Mouse (Mus musculus) lung, embryonic 15.5 days (tissue): Measurements from ENCODE around the gene E2f8. TPM values are rescaled to one million over a fixed set of nuclear protein-coding genes. Genes with fewer than 3 reads are reported as not detected.

Source experiments
- ATAC-seq: fragments of 200-750 bp; cut with Nextera tagmentation; 2 replicates; pipeline ENCODE4 v1.8.0; 2017; ENCODE audit warnings: moderate number of reproducible peaks, borderline replicate concordance; ENCODE audit not compliant: low FRiP score, low TSS enrichment; ENCODE audit errors: extremely low read depth
- H3K27ac ChIP-seq: fragments of 300-500 bp; sonication (generic); 2 replicates; pipeline ENCODE4 v1.5.1; 2015; ENCODE audit warnings: moderate library complexity, mild to moderate bottlenecking, inconsistent platforms
- H3K27me3 ChIP-seq: fragments of 300-500 bp; sonication (generic); 2 replicates; pipeline ENCODE4 v1.6.1; 2015; ENCODE audit warnings: inconsistent platforms
- H3K36me3 ChIP-seq: fragments of 300-500 bp; sonication (generic); 2 replicates; pipeline ENCODE4 v1.6.1; 2015; ENCODE audit warnings: inconsistent platforms
- H3K4me1 ChIP-seq: fragments of 300-500 bp; sonication (generic); 2 replicates; pipeline ENCODE4 v1.6.1; 2015; ENCODE audit warnings: inconsistent platforms
- H3K4me2 ChIP-seq: fragments of 300-500 bp; sonication (generic); 2 replicates; pipeline ENCODE4 v1.6.1; 2015; ENCODE audit warnings: inconsistent platforms, mild to moderate bottlenecking, moderate library complexity
- H3K4me3 ChIP-seq: fragments of 300-500 bp; sonication (generic); 2 replicates; pipeline ENCODE4 v1.5.1; 2015; ENCODE audit warnings: mild to moderate bottlenecking, inconsistent platforms
- H3K9ac ChIP-seq: fragments of 300-500 bp; sonication (generic); 2 replicates; pipeline ENCODE4 v1.6.1; 2015; ENCODE audit warnings: inconsistent platforms
- H3K9me3 ChIP-seq: fragments of 300-500 bp; sonication (generic); 2 replicates; pipeline ENCODE4 v1.6.1; 2016; ENCODE audit warnings: inconsistent platforms
- WGBS: fragments of 180-500 bp; shearing (Covaris S2); methylation state at CpG from one replicate; pipeline ENCODE4 v1.1.7; 2015; 5-methylcytosine and 5-hydroxymethylcytosine counted together
- polyA plus RNA-seq: library from polyadenylated mRNA; unstranded; fragments of >200 nt; fragmentation: Nextera tagmentation; extraction: Ambion mirVana; gene quantifications from 2 replicates; pipeline ENCODE4 v1.2.1, GENCODE M21; 2015

E2f8 gene
- polyA plus RNA-seq, 1 experiment from 2014 or later, result 23.3 TPM

DNA sequence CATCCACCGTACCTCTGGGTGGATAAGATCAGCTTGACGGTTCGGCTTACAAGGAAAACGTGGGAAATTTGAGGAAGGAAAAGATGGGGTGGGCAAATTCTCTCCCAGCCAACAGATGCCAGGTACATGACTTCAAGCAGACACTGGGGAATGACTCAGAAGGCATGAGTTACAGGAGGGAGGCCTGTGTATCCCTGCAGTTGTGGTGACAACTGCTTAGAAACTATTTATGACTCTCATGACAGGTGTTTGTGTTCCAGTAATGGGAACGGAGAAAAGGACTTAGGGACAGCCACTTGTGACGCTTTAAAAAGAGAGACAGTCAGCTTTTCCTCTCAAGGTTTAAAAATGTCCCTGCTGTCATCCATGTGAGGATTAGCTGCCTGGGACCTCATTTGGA is 11.3 kb downstream of the E2f8 start:
- Histone ChIP-seq H3K4me1 (no peaks in the 10 kb centered on the region), H3K4me3 (no peak overlapping the region), H3K4me2 (no peak overlapping the region), H3K27ac (no peak overlapping the region), H3K36me3 (peaks cover 91% of the 10 kb centered on the region), H3K9me3 (no peaks in the 10 kb centered on the region), H3K9ac (no peak overlapping the region), H3K27me3 (no peaks in the 10 kb centered on the region)
- WGBS, result 84% methylated on average over 6 of the region's 6 CpGs
- no peak for ATAC-seq

DNA sequence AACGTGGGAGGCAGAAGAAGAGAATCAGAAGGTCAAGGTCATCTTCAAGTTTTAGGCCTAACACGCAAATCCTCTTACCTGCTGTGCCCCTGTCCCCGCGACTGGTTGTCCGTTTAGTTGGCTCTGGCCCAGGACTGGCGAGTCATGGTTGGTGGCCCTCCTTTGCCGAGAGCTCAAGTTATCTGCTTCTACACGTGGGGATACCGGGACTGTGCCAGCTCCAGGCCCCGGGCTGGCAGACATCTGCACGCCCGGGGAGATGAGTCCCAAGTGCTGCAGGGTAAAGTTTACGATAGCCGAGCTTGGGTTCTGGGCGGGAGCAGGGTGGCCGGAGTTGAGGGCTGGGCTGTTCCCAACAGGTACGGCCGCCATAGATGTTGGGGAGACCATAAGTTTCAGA is 13.8 kb downstream of the E2f8 start:
- H3K36me3 ChIP-seq, result peaks cover 65% of the 10 kb centered on the region
- 90% methylated on average over 18 of the region's 18 CpGs for WGBS
- ATAC-seq, result no peak

DNA sequence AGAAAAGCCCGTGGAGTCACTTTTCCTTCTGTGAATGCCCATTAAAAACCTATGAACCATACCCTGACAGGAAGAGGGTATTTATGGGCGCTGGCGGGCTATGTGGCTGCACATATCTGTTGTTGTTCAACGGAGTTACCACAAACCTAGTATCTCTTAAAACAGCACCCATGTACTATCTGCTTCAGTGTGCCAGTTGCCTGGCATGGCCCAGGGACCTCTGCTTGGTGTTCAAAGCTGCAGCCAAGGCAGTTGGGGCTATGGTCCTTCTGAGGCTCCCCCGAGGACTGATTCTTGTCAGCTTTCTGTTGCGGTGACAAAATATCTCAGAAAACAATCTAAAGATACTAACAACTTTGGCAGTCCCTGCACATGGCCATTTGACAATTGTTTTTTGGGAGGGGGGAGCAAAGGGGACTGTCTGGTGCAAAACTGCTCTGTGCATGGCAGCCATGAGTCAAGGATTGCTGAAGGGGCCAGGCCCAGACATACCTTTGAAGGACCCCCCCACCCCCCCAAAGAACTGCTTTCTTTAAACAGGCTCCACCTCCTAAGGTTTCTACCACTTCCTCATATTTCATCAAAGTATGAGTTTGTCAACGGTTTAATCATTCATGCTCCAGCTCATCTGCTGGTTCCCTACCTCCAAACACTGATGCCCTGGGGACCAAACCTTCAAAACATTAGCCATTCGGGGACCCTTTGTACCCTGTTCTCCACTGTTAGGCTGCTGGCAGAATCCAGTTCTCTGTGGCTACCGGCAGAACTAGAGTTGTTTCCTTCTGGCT is 16.5 kb downstream of the E2f8 start:
- WGBS, result 85% methylated on average over 9 of the region's 9 CpGs
- Histone ChIP-seq H3K9me3 (no peaks in the 10 kb centered on the region), H3K27me3 (no peaks in the 10 kb centered on the region), H3K4me3 (no peak overlapping the region), H3K9ac (no peak overlapping the region), H3K27ac (no peak overlapping the region), H3K36me3 (peaks cover 38% of the 10 kb centered on the region), H3K4me2 (no peak overlapping the region), H3K4me1 (no peaks in the 10 kb centered on the region)
- ATAC-seq, result no peak

More for the DNA sequence above, 13.8 kb downstream of the E2f8 start:
- no peak overlapping the region for H3K27ac ChIP-seq
- H3K4me2 ChIP-seq, result no peak overlapping the region
- no peak overlapping the region for H3K9ac ChIP-seq
- no peak overlapping the region for H3K4me3 ChIP-seq
- H3K9me3 ChIP-seq, result no peaks in the 10 kb centered on the region
- no peaks in the 10 kb centered on the region for H3K4me1 ChIP-seq
- no peaks in the 10 kb centered on the region for H3K27me3 ChIP-seq

DNA sequence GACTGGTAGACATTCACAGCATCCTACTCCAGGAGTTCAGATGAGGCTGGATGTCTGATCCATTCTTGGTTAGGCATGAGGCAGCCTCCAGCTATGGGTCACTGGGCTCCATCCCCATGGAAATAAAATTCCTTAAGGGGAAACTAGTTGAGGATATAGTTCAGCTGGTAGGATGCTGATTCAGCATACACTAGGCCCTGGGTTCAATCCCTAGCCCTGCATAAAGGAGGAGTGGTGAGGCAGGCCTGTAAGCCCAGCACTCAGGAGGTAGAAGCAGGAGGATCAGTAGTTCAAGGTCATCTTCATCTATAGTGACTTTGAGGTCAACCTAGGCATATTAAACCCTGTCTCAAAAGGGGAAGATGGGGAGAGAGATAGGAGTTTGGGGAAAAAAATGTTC is 17.2 kb downstream of the E2f8 start:
- no peaks in the 10 kb centered on the region for H3K27me3 ChIP-seq
- ATAC-seq, result no peak

DNA sequence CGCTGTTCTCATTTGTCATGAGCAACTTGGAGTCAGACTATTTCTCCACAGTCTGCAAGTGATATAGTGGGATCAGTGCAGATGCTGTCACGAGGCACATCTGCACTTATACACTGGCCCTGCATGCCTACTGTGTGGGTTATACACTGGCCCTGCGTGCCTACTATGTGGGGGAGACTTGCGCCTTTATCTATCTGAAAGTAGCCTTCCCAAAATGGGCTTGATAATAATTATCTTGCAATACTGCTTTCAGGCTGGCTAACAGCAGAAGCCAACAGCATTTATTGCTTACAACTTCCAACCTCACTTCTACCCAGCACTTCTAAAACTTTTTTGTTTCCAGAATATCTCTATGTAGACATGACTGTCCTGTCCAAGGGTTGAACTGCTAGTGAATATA is 19.6 kb downstream of the E2f8 start:
- 0 out of 2 replicates have a peak, but pooled peaks cover 6% of the 10 kb centered on the region for H3K4me1 ChIP-seq
- H3K4me3 ChIP-seq, result no peak overlapping the region
- no peak overlapping the region for H3K4me2 ChIP-seq
- 77% methylated on average over 4 of the region's 4 CpGs for WGBS
- no peak for ATAC-seq
- H3K9ac ChIP-seq, result no peak overlapping the region
- peaks cover 8% of the 10 kb centered on the region for H3K36me3 ChIP-seq
- H3K27me3 ChIP-seq, result no peaks in the 10 kb centered on the region
- no peaks in the 10 kb centered on the region for H3K9me3 ChIP-seq
- H3K27ac ChIP-seq, result no peak overlapping the region

More for the DNA sequence above, 17.2 kb downstream of the E2f8 start:
- no peak overlapping the region for H3K4me2 ChIP-seq
- H3K27ac ChIP-seq, result no peak overlapping the region
- peaks cover 31% of the 10 kb centered on the region for H3K36me3 ChIP-seq
- no peak overlapping the region for H3K9ac ChIP-seq
- no peaks in the 10 kb centered on the region for H3K9me3 ChIP-seq
- no peak overlapping the region for H3K4me3 ChIP-seq
- H3K4me1 ChIP-seq, result no peaks in the 10 kb centered on the region

DNA sequence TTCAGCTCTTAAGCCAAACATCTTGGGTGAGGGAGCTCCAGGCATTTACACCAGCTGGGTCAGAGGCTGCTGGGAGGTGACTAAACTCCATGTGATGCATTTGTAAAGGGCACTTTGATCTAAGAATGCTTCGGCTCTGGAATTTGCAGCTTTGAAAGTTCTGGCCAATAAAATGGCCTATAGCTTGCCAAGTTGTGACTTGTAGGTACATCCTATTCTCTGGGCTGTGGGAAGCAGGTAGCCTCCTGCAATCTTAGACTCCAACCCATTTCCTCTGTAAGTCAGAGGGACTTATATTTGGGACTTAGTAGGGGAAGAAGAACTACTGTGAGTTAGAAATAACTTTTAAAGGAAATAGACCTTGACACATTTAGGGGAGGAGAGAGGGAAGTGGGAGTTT is 20.4 kb downstream of the E2f8 start:
- Histone ChIP-seq H3K9me3 (no peaks in the 10 kb centered on the region), H3K27ac (no peak overlapping the region), H3K36me3 (peaks cover 5% of the 10 kb centered on the region), H3K4me1 (0 out of 2 replicates have a peak, but pooled peaks cover 6% of the 10 kb centered on the region), H3K27me3 (no peaks in the 10 kb centered on the region), H3K4me3 (no peak overlapping the region), H3K9ac (no peak overlapping the region), H3K4me2 (no peak overlapping the region)
- ATAC-seq, result no peak
- 38% methylated on average over 1 of the region's 1 CpGs for WGBS

DNA sequence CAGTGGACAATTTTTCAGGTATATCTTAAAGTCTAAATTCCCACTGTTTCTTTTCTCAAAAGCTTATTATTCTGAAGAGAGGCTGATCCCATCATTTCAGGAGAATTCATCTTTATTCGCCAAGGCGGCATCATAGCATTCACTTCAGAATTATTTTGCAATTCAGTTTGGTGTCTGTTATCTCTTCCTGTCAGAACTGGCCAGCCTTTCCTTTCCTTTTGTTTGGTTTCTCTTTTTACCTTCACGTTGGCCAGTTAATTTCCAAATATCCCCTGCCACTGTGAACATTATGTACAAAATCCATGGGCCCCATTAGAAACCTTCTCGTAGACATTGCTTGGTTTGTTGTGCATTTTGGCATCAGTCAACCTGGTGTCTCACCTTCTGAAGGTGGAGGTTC is 22.0 kb downstream of the E2f8 start:
- Histone ChIP-seq H3K4me3 (no peak overlapping the region), H3K27ac (no peak overlapping the region), H3K9me3 (no peaks in the 10 kb centered on the region), H3K4me1 (0 out of 2 replicates have a peak, but pooled peaks cover 6% of the 10 kb centered on the region), H3K4me2 (no peak overlapping the region), H3K27me3 (no peaks in the 10 kb centered on the region), H3K36me3 (no peaks in the 10 kb centered on the region), H3K9ac (no peak overlapping the region)
- 65% methylated on average over 4 of the region's 4 CpGs for WGBS
- no peak for ATAC-seq

DNA sequence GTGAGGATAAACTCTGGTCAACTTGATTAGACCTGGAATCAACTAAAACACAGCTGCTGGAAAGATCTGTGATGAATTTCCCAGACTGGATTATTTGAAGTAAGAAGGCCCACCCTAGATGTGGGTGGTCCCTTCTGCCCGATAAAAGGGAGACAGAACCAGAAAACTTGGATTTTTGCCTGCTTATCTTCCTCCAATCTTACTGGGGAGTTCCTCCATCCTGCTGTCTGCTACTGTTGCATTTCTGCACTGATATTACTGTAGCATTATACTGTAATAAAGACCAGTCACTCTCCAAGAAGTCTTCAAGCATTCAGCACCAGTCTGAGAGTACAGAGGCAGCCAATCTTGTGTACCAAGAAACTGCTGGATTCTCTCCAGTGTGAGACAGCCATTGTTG is 23.1 kb downstream of the E2f8 start:
- Histone ChIP-seq H3K4me2 (no peak overlapping the region), H3K9me3 (no peaks in the 10 kb centered on the region), H3K27ac (no peak overlapping the region), H3K4me1 (0 out of 2 replicates have a peak, but pooled peaks cover 6% of the 10 kb centered on the region), H3K27me3 (no peaks in the 10 kb centered on the region), H3K36me3 (no peaks in the 10 kb centered on the region), H3K9ac (no peak overlapping the region), H3K4me3 (no peak overlapping the region)
- 29% methylated on average over 1 of the region's 1 CpGs for WGBS
- ATAC-seq, result no peak

DNA sequence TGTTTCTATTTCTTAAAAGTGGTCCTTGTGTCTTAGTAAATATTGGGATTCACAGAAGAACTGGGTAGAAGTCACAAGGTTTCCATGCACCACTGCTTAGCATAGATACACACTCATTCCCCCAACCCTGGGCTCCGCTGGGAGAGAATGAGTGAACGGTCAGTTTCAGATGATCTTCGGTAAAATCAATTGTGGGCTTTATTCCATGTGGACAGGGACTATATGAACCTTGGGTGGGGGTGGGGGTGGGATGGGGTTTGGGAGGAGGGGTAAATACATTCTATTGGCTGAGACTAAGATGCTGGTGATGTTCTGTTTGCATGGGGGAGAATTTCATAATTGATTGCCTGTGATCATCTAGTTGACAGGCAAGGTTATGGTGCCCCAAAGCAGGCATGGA is 25.9 kb downstream of the E2f8 start:
- Histone ChIP-seq H3K9me3 (no peaks in the 10 kb centered on the region), H3K4me2 (no peak overlapping the region), H3K4me3 (no peak overlapping the region), H3K27me3 (no peaks in the 10 kb centered on the region), H3K36me3 (no peaks in the 10 kb centered on the region), H3K9ac (no peak overlapping the region), H3K27ac (no peak overlapping the region), H3K4me1 (0 out of 2 replicates have a peak, but pooled peaks cover 6% of the 10 kb centered on the region)
- 91% methylated on average over 3 of the region's 3 CpGs for WGBS
- no peak for ATAC-seq

DNA sequence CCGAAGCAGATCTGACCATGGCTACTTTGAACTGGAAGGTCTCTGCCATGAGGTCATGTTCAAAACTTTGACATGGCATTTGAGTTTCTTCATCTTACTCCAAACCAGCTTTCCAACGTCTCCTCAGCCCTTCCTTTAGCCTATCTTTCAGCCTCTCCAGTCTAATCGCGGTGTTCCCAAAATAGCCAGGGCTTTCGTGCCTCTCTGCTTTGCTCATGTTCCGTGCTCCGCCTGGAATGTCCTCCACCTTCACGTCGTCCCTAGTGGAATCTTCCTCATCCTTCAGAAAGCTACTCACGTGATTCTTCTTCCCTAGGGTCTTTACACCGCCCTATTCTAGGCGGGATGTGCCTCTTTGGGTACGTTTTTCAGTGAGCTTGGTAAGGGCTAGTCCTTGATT is 27.9 kb downstream of the E2f8 start:
- H3K27me3 ChIP-seq, result no peaks in the 10 kb centered on the region
- H3K9ac ChIP-seq, result no peak overlapping the region
- WGBS, result 77% methylated on average over 13 of the region's 13 CpGs
- H3K36me3 ChIP-seq, result no peaks in the 10 kb centered on the region
- no peak overlapping the region for H3K27ac ChIP-seq
- no peak overlapping the region for H3K4me3 ChIP-seq
- ATAC-seq, result no peak
- H3K4me1 ChIP-seq, result 0 out of 2 replicates have a peak, but pooled peaks cover 4% of the 10 kb centered on the region
- no peak overlapping the region for H3K4me2 ChIP-seq
- no peaks in the 10 kb centered on the region for H3K9me3 ChIP-seq

DNA sequence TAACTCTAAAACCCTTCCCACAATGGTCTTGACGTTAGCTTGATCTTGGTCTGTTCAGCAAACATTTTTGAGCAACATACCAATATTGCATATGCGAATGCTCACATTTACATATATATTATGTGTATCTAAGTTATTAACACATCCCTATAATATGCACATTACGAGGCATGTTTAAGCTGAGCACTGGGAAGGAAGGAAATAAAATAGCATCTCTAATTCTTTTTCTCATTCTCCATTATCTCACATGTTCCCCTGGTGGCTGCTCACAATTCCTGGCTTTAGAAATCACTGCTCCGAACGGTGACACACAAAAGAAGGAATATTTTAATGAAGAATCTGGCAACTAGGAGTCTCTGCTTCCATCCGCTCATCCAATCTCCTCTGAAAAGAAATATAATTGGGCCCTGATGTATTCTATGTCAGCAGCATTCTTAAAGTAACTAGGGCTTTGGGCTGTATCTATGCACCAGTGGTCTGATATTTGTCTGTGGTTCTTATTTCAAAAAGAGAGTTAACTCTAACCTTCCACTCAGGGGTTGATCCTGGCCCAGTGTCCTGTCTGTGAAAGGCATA is 29.8 kb downstream of the E2f8 start:
- Histone ChIP-seq H3K9ac (no peak overlapping the region), H3K9me3 (no peaks in the 10 kb centered on the region), H3K27me3 (no peaks in the 10 kb centered on the region), H3K4me3 (no peak overlapping the region), H3K4me2 (no peak overlapping the region), H3K4me1 (no peaks in the 10 kb centered on the region), H3K36me3 (no peaks in the 10 kb centered on the region), H3K27ac (no peak overlapping the region)
- WGBS, result 90% methylated on average over 6 of the region's 6 CpGs
- no peak for ATAC-seq

DNA sequence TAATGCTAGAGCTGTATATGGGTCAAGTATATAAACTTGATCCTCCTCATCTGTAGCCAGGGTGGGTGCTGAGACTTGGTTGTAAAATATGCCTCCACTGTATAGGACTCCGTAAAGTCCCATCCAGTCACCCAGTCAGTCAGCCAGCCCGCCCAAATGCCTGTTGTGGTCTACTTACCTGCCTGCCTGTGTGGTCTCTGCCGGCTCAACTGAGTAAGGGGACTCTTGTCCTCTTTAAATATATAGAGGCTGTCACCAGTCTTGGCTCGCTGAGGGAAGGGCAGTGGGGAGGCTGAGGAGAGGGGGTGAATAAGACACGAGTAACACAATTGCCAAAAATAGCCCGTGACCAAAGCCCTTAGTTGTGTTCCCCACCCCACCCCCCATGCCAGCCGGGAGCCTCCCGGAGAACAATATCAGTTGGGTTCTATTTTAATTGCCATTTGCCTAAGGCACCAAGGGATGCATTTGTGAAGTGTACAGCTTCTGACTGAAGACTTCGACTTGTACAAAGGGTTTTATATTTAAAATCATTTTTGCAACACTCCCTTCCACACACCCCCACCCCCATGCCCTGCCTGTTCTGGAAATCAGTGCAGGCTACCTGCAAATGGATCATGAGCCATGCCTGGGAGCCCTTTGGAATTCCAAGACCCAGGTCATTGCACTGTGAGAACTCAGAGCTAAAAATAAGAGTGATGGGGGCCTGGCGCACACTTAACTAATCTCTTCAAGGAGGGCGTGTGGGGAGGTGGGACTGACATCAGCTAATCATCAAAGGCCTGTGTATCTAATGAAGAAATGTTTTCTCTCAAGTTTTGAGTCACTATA is 33.4 kb downstream of the E2f8 start, which contains the start of gene Csrp3:
TSS of gene Csrp3 (minus strand) at position 214 of the 831 bp plus-strand sequence.
- Histone ChIP-seq H3K36me3 (no peaks in the 10 kb centered on the region), H3K4me3 (no peak within 1 kb of the TSS), H3K27ac (no peak within 1 kb of the TSS), H3K9ac (no peak within 1 kb of the TSS), H3K27me3 (no peaks in the 10 kb centered on the region), H3K9me3 (no peaks in the 10 kb centered on the region), H3K4me1 (peaks cover 7% of the 10 kb centered on the region), H3K4me2 (no peak within 1 kb of the TSS)
- no peak for ATAC-seq
- 59% methylated on average over 11 of the region's 11 CpGs for WGBS
